Mouse (Mus musculus): ENCODE measurements around the gene Pkig.

GRCm38 (mm10) chr2:163702431-163702830, 44.2 kb downstream of the Pkig start:
- TF ChIP-seq CTCF (IDR thresholded peaks at IDR 0.05; ENCODE audit: borderline replicate concordance, control insufficient read depth, extremely low read depth, insufficient read depth, low read length, poor library complexity), result no peak
- TF ChIP-seq POLR2A (IDR thresholded peaks at IDR 0.05; ENCODE audit: control insufficient read depth, extremely low read depth, insufficient read depth, low read length, poor library complexity), result no peak

Measured in thymus, adult 2 months (tissue).